Mouse (Mus musculus): ENCODE results near the gene 9230104L09Rik. TPM values are rescaled to one million over a fixed set of nuclear protein-coding genes. Genes with fewer than 3 reads are reported as not detected.
A peak's percentile ranks its signal among the peaks of the same experiment; 100 is the strongest.

9230104L09Rik gene
- polyA plus RNA-seq, 1 experiment from 2014 or later = not detected

- Histone ChIP-seq H3K27me3 (ENCODE audit: control insufficient read depth, insufficient read depth, low read length) (no peaks in the 10 kb centered on the region), H3K4me1 (replicated peaks; ENCODE audit: control insufficient read depth, insufficient read depth) (no peaks in the 10 kb centered on the region), H3K4me2 (replicated peaks; ENCODE audit: low read depth) (no peak overlapping the region), H3K27ac (replicated peaks) (no peak overlapping the region), H3K9me3 (ENCODE audit: control insufficient read depth, low read length) (no peaks in the 10 kb centered on the region), H3K9ac (ENCODE audit: low read length) (no peak overlapping the region), H3K36me3 (ENCODE audit: control insufficient read depth, insufficient read depth, low read length) (no peaks in the 10 kb centered on the region), H3K4me3 (ENCODE audit: low read depth, low read length) (no peak overlapping the region)
- no peak for TF ChIP-seq CTCF (IDR thresholded peaks at IDR 0.05; ENCODE audit: low read depth)
- TF ChIP-seq EP300 (optimal IDR thresholded peaks at IDR 0.05) = no peak
- WGBS = 48% methylated on average over 3 of the region's 3 CpGs
- ATAC-seq (ENCODE audit: low FRiP score, low TSS enrichment) (no peak), DNase-seq (ENCODE audit: low spot score) (no peak)
Observed at GRCm38 (mm10) chr2:148889331-148890010, 24.6 kb upstream of the 9230104L09Rik start.

DNA sequence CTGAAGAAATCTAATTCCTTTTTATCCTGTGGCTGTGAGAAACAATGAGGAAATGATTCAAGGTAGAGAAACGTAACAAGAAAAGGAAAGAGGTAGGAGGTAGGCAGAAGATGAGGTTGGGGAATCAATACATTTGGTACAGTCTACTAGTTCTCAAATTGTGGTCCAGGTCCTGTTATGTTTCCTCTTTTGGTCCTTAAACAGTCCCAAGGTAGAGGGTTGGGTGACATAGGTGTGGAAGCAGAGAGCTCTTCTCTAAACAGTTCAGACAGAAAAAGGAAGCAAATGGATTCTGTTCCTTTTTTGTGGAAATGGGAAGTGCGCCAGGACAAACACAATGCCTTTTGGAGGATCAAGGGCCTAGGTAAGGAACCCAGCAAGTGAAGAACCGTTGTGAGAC, 24.0 kb upstream of the 9230104L09Rik start:
- no peak for ATAC-seq (ENCODE audit: low FRiP score, low TSS enrichment)
- H3K4me1 ChIP-seq (replicated peaks; ENCODE audit: control insufficient read depth, insufficient read depth) = no peaks in the 10 kb centered on the region
- TF ChIP-seq EP300 (optimal IDR thresholded peaks at IDR 0.05) (no peak), CTCF (IDR thresholded peaks at IDR 0.05; ENCODE audit: low read depth) (no peak)
- WGBS = 57% methylated on average over 3 of the region's 3 CpGs
- H3K36me3 ChIP-seq (ENCODE audit: control insufficient read depth, insufficient read depth, low read length) = no peaks in the 10 kb centered on the region
- no peaks in the 10 kb centered on the region for H3K9me3 ChIP-seq (ENCODE audit: control insufficient read depth, low read length)
- no peaks in the 10 kb centered on the region for H3K27me3 ChIP-seq (ENCODE audit: control insufficient read depth, insufficient read depth, low read length)
- no peak overlapping the region for H3K4me2 ChIP-seq (replicated peaks; ENCODE audit: low read depth)
- H3K27ac ChIP-seq (replicated peaks) = no peak overlapping the region
- H3K9ac ChIP-seq (ENCODE audit: low read length) = no peak overlapping the region
- no peak overlapping the region for H3K4me3 ChIP-seq (ENCODE audit: low read depth, low read length)
- DNase-seq (ENCODE audit: low spot score) = no peak

- H3K27ac ChIP-seq (replicated peaks) = no peak overlapping the region
- H3K4me3 ChIP-seq (ENCODE audit: low read depth, low read length) = no peak overlapping the region
- ATAC-seq (ENCODE audit: low FRiP score, low TSS enrichment) (no peak), DNase-seq (ENCODE audit: low spot score) (no peak)
- no peak overlapping the region for H3K4me2 ChIP-seq (replicated peaks; ENCODE audit: low read depth)
- H3K9me3 ChIP-seq (ENCODE audit: control insufficient read depth, low read length) = no peaks in the 10 kb centered on the region
- no peaks in the 10 kb centered on the region for H3K27me3 ChIP-seq (ENCODE audit: control insufficient read depth, insufficient read depth, low read length)
- H3K36me3 ChIP-seq (ENCODE audit: control insufficient read depth, insufficient read depth, low read length) = no peaks in the 10 kb centered on the region
- TF ChIP-seq CTCF (IDR thresholded peaks at IDR 0.05; ENCODE audit: low read depth) (no peak), EP300 (optimal IDR thresholded peaks at IDR 0.05) (no peak)
- H3K4me1 ChIP-seq (replicated peaks; ENCODE audit: control insufficient read depth, insufficient read depth) = no peaks in the 10 kb centered on the region
- H3K9ac ChIP-seq (ENCODE audit: low read length) = no peak overlapping the region
Observed at GRCm38 (mm10) chr2:148884738-148885137, 19.9 kb upstream of the 9230104L09Rik start.

- 71% methylated on average over 1 of the region's 1 CpGs for WGBS
Observed at GRCm38 (mm10) chr2:148879199-148879598, 14.4 kb upstream of the 9230104L09Rik start.

DNA sequence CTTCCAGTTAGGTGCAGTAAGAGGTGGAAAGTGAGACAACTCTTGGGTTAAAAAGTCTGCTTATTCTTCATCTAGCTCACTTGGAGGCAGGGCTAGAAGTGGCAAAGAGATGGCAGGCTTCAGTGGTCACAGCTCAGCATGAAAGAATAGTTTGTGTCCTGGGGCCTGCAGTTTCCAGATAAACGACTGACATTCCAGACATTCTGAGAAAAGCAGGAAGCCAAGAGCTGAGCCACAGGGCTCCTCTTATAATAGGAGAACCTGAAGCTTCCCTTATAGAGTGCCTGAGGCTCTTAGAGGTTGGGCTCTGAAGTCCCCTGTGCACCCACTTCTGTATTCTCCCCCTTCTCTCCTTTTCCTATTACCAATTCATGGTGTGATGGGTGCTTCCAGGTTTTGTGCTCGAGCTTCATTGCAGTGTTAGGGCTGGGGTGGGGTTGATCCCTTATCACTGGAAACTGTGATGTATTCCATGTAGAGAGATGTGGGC, 13.8 kb upstream of the 9230104L09Rik start:
- ATAC-seq (ENCODE audit: low FRiP score, low TSS enrichment) = no peak
- no peak for DNase-seq (ENCODE audit: low spot score)
- TF ChIP-seq EP300 (optimal IDR thresholded peaks at IDR 0.05) (no peak), CTCF (IDR thresholded peaks at IDR 0.05; ENCODE audit: low read depth) (no peak)
- H3K4me3 ChIP-seq (ENCODE audit: low read depth, low read length) = no peak overlapping the region
- H3K4me2 ChIP-seq (replicated peaks; ENCODE audit: low read depth) = no peak overlapping the region
- H3K36me3 ChIP-seq (ENCODE audit: control insufficient read depth, insufficient read depth, low read length) = no peaks in the 10 kb centered on the region
- 16% methylated on average over 2 of the region's 2 CpGs for WGBS
- no peak overlapping the region for H3K9ac ChIP-seq (ENCODE audit: low read length)
- H3K27me3 ChIP-seq (ENCODE audit: control insufficient read depth, insufficient read depth, low read length) = no peaks in the 10 kb centered on the region
- H3K27ac ChIP-seq (replicated peaks) = no peak overlapping the region
- peaks cover 4% of the 10 kb centered on the region for H3K4me1 ChIP-seq (replicated peaks; ENCODE audit: control insufficient read depth, insufficient read depth)
- no peaks in the 10 kb centered on the region for H3K9me3 ChIP-seq (ENCODE audit: control insufficient read depth, low read length)

More at GRCm38 (mm10) chr2:148879199-148879598, 14.4 kb upstream of the 9230104L09Rik start:
- Histone ChIP-seq H3K9me3 (ENCODE audit: control insufficient read depth, low read length) (no peaks in the 10 kb centered on the region), H3K27ac (replicated peaks) (no peak overlapping the region), H3K36me3 (ENCODE audit: control insufficient read depth, insufficient read depth, low read length) (no peaks in the 10 kb centered on the region), H3K4me2 (replicated peaks; ENCODE audit: low read depth) (no peak overlapping the region), H3K27me3 (ENCODE audit: control insufficient read depth, insufficient read depth, low read length) (no peaks in the 10 kb centered on the region), H3K9ac (ENCODE audit: low read length) (no peak overlapping the region), H3K4me1 (replicated peaks; ENCODE audit: control insufficient read depth, insufficient read depth) (peaks cover under 1% of the 10 kb centered on the region; the same call in 1 of the 2 replicates), H3K4me3 (ENCODE audit: low read depth, low read length) (no peak overlapping the region)
- TF ChIP-seq CTCF (IDR thresholded peaks at IDR 0.05; ENCODE audit: low read depth) = no peak
- no peak for TF ChIP-seq EP300 (optimal IDR thresholded peaks at IDR 0.05)
- ATAC-seq (ENCODE audit: low FRiP score, low TSS enrichment) = no peak
- DNase-seq (ENCODE audit: low spot score) = no peak

GRCm38 (mm10) chr2:148877016-148877770, 12.4 kb upstream of the 9230104L09Rik start:
- Histone ChIP-seq H3K9me3 (ENCODE audit: control insufficient read depth, low read length) (no peaks in the 10 kb centered on the region), H3K4me1 (replicated peaks; ENCODE audit: control insufficient read depth, insufficient read depth) (peaks cover 7% of the 10 kb centered on the region), H3K9ac (ENCODE audit: low read length) (no peak overlapping the region), H3K4me3 (ENCODE audit: low read depth, low read length) (no peak overlapping the region), H3K4me2 (replicated peaks; ENCODE audit: low read depth) (no peak overlapping the region), H3K36me3 (ENCODE audit: control insufficient read depth, insufficient read depth, low read length) (no peaks in the 10 kb centered on the region), H3K27ac (replicated peaks) (0 out of 2 replicates have a peak overlapping the region, but pooled peaks have one; percentile 20), H3K27me3 (ENCODE audit: control insufficient read depth, insufficient read depth, low read length) (no peaks in the 10 kb centered on the region)
- DNase-seq (ENCODE audit: low spot score) = no peak
- no peak for TF ChIP-seq CTCF (IDR thresholded peaks at IDR 0.05; ENCODE audit: low read depth)
- no peak for TF ChIP-seq EP300 (optimal IDR thresholded peaks at IDR 0.05)
- 17% methylated on average over 3 of the region's 3 CpGs for WGBS
- no peak for ATAC-seq (ENCODE audit: low FRiP score, low TSS enrichment)
